Mouse (Mus musculus): ENCODE data around the gene Polr3gl. TPM values are rescaled to one million over a fixed set of nuclear protein-coding genes. Genes with fewer than 3 reads are reported as not detected.

The Polr3gl gene
- 12.9 and 14.7 TPM in 2 replicates for polyA plus RNA-seq (2015; fragmentation: Nextera tagmentation; extraction: Ambion mirVana)

GRCm38 (mm10) chr3:96593790-96594560, at the start of gene Polr3gl:
Gene Polr3gl (minus strand): TSS chr3:96594181.
- H3K9me3 ChIP-seq (ENCODE audit: low read length), result no peaks in the 10 kb centered on the region
- WGBS (ENCODE audit: insufficient replicate concordance), result under 1% methylated on average over 38 of the region's 38 CpGs
- H3K9ac ChIP-seq (replicated peaks), result peak within 1 kb of the TSS; percentile 66
- ATAC-seq (peak; percentile 94), DNase-seq (peak; percentile 94)
- H3K4me1 ChIP-seq (ENCODE audit: insufficient read depth), result peaks cover 30% of the 10 kb centered on the region
- H3K4me3 ChIP-seq (ENCODE audit: low read depth, low read length), result peak within 1 kb of the TSS; percentile 67
- peaks cover 42% of the 10 kb centered on the region for H3K27me3 ChIP-seq (ENCODE audit: insufficient read depth, low read length)
- H3K27ac ChIP-seq (ENCODE audit: low read depth), result peak within 1 kb of the TSS; percentile 75
- no peaks in the 10 kb centered on the region for H3K36me3 ChIP-seq (replicated peaks; ENCODE audit: insufficient read depth, low read length)
- H3K4me2 ChIP-seq (ENCODE audit: low read depth, low read length), result peak within 1 kb of the TSS; percentile 83
- TF ChIP-seq CTCF (IDR thresholded peaks at IDR 0.05; ENCODE audit: low read depth) (peak; percentile 29), EP300 (IDR thresholded peaks at IDR 0.05; ENCODE audit: low read depth) (no peak)

GRCm38 (mm10) chr3:96639219-96639618, 45.2 kb upstream of the Polr3gl start:
- Histone ChIP-seq H3K4me3 (ENCODE audit: low read depth, low read length) (no peak overlapping the region), H3K4me1 (ENCODE audit: insufficient read depth) (peaks cover 12% of the 10 kb centered on the region), H3K27ac (ENCODE audit: low read depth) (no peak overlapping the region), H3K9me3 (ENCODE audit: low read length) (no peaks in the 10 kb centered on the region), H3K4me2 (ENCODE audit: low read depth, low read length) (no peak overlapping the region), H3K36me3 (replicated peaks; ENCODE audit: insufficient read depth, low read length) (peaks cover 28% of the 10 kb centered on the region), H3K9ac (replicated peaks) (no peak overlapping the region), H3K27me3 (ENCODE audit: insufficient read depth, low read length) (no peaks in the 10 kb centered on the region)
- ATAC-seq (no peak), DNase-seq (peak; percentile 76)
- no peak for TF ChIP-seq EP300 (IDR thresholded peaks at IDR 0.05; ENCODE audit: low read depth)
- TF ChIP-seq CTCF (IDR thresholded peaks at IDR 0.05; ENCODE audit: low read depth), result peak; percentile 83
- WGBS (ENCODE audit: insufficient replicate concordance), result 71% methylated on average over 1 of the region's 1 CpGs

GRCm38 (mm10) chr3:96636448-96636847, 42.5 kb upstream of the Polr3gl start:
- 54% methylated on average over 11 of the region's 11 CpGs for WGBS (ENCODE audit: insufficient replicate concordance)
- TF ChIP-seq CTCF (IDR thresholded peaks at IDR 0.05; ENCODE audit: low read depth) (no peak), EP300 (IDR thresholded peaks at IDR 0.05; ENCODE audit: low read depth) (no peak)
- DNase-seq (peak; percentile 19), ATAC-seq (no peak)
- Histone ChIP-seq H3K4me1 (ENCODE audit: insufficient read depth) (peaks cover 12% of the 10 kb centered on the region), H3K9me3 (ENCODE audit: low read length) (no peaks in the 10 kb centered on the region), H3K4me2 (ENCODE audit: low read depth, low read length) (peak overlapping the region; percentile 98), H3K27me3 (ENCODE audit: insufficient read depth, low read length) (no peaks in the 10 kb centered on the region), H3K9ac (replicated peaks) (peak overlapping the region; percentile 96), H3K36me3 (replicated peaks; ENCODE audit: insufficient read depth, low read length) (peaks cover 30% of the 10 kb centered on the region), H3K27ac (ENCODE audit: low read depth) (no peak overlapping the region), H3K4me3 (ENCODE audit: low read depth, low read length) (peak overlapping the region; percentile 89)

- Histone ChIP-seq H3K4me3 (ENCODE audit: low read depth, low read length) (peak overlapping the region; percentile 89), H3K4me2 (ENCODE audit: low read depth, low read length) (peak overlapping the region; percentile 98), H3K9me3 (ENCODE audit: low read length) (no peaks in the 10 kb centered on the region), H3K27me3 (ENCODE audit: insufficient read depth, low read length) (no peaks in the 10 kb centered on the region), H3K9ac (replicated peaks) (peak overlapping the region; percentile 96), H3K36me3 (replicated peaks; ENCODE audit: insufficient read depth, low read length) (peaks cover 34% of the 10 kb centered on the region), H3K27ac (ENCODE audit: low read depth) (peak overlapping the region; percentile 78), H3K4me1 (ENCODE audit: insufficient read depth) (peaks cover 15% of the 10 kb centered on the region)
- ATAC-seq, result peak; percentile 18; the same call in 1 of the 2 replicates
- WGBS (ENCODE audit: insufficient replicate concordance), result 5% methylated on average over 15 of the region's 15 CpGs
- no peak for DNase-seq
- TF ChIP-seq CTCF (IDR thresholded peaks at IDR 0.05; ENCODE audit: low read depth) (no peak), EP300 (IDR thresholded peaks at IDR 0.05; ENCODE audit: low read depth) (no peak)
These were observed 41.9 kb upstream of the Polr3gl start for GRCm38 (mm10) chr3:96635906-96636305.

- 3% methylated on average over 52 of the region's 60 CpGs for WGBS (ENCODE audit: insufficient replicate concordance)
- Histone ChIP-seq H3K27ac (ENCODE audit: low read depth) (peak within 1 kb of the TSS; percentile 78), H3K4me1 (ENCODE audit: insufficient read depth) (peaks cover 19% of the 10 kb centered on the region), H3K4me2 (ENCODE audit: low read depth, low read length) (peak within 1 kb of the TSS; percentile 98), H3K4me3 (ENCODE audit: low read depth, low read length) (peak within 1 kb of the TSS; percentile 89), H3K9me3 (ENCODE audit: low read length) (no peaks in the 10 kb centered on the region), H3K36me3 (replicated peaks; ENCODE audit: insufficient read depth, low read length) (peaks cover 34% of the 10 kb centered on the region), H3K27me3 (ENCODE audit: insufficient read depth, low read length) (no peaks in the 10 kb centered on the region), H3K9ac (replicated peaks) (peak within 1 kb of the TSS; percentile 96)
- ATAC-seq (peak; percentile 92), DNase-seq (peak; percentile 89)
- peak; percentile 67 for TF ChIP-seq CTCF (IDR thresholded peaks at IDR 0.05; ENCODE audit: low read depth)
- TF ChIP-seq EP300 (IDR thresholded peaks at IDR 0.05; ENCODE audit: low read depth), result no peak
These were observed 41.2 kb upstream of the Polr3gl start, which contains the start of the genes Pex11b and Gm42957 for GRCm38 (mm10) chr3:96634928-96635879. Gene Pex11b (plus strand): TSS chr3:96635376. Gene Gm42957 (plus strand): TSS chr3:96635474.
